Mouse (Mus musculus) T-cell, adult 66 days (primary cell): Measurements from ENCODE around the gene Olfr1138. TPM values are rescaled to one million over a fixed set of nuclear protein-coding genes. Genes with fewer than 3 reads are reported as not detected.

ENCODE experiments used
- total RNA-seq, 2 experiments: library from RNA; stranded (reverse); gene quantifications; 3 replicates in 1 of 2; 4 replicates in 1 of 2; pipeline ENCODE4 v1.2.4; 2023

Gene Olfr1138
- total RNA-seq = not detected

DNA sequence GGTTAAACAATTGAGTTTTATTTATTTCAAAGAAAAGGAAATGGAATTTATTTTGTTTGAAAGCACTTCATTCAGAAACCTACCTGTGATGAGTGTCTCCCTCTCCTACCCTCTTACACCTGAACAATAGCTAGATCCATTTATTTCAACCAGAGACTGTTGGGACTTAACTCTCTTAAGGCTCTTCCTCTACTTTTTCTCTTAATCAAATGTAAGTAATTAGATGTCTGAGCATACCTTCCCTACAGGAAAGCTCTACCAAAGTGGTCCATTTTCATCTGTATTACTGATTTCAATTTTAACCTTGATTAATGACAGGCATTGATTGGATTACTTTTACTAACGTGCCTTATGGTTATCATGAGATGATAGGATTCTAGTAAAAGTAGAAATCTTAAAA, at the start of gene Olfr1138:
Gene Olfr1138, minus strand, starts transcription at position 101 of the 400 bp plus-strand sequence.

DNA sequence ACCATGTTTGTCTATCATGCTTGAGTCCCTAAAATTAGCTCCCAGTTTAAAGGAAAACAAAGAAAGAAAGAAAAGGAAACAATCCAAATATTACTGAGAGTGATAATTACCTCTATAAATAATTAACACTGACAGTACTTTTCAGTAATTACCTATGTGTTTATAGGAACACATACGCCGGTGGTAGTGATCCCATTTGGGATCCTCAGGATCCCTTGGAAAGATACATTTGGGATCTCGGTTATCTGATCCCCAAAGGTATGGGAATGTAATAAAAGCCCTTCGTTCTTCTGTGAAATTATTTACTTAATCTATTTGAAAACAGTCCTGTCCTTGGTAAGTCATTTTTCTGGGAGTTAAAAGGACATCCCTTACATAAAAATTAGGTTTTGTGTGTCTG, 39.4 kb upstream of the Olfr1138 start, which contains the start of gene Olfr152:
Gene Olfr152, plus strand, starts transcription at position 301 of the 400 bp plus-strand sequence.

GRCm38 (mm10) chr2:87753891-87754290, 14.1 kb upstream of the Olfr1138 start, which contains the start of gene Olfr1141:
Gene Olfr1141 (minus strand): TSS chr2:87753991.

GRCm38 (mm10) chr2:87743452-87743851, 3.7 kb upstream of the Olfr1138 start, which contains the start of gene Olfr1140:
Gene Olfr1140 (plus strand): TSS chr2:87743752.

DNA sequence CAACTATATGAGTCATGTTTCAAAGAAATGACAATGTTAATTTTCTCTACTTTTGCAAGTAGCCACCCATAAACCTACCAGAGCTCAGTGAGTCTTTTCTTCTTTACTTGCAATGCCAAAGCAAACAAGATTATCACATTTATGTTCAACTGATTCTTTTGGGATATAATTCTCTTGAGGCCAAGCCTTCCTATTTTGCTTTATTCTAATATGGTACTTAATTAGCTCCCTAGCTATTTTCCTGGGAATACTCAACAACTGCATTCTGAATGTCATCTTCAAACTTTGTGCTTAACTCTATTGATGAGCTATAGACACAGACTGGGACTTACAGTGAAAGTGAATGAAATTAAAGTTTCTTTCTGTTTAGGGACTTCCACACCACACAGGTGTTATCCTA, 26.7 kb downstream of the Olfr1138 start, which contains the start of gene Olfr1137:
Gene Olfr1137, minus strand, starts transcription at position 101 of the 400 bp plus-strand sequence.

GRCm38 (mm10) chr2:87693847-87694246, 45.9 kb downstream of the Olfr1138 start, which contains the start of gene Olfr1136:
Gene Olfr1136 (minus strand): TSS chr2:87693947.

Other genes starting within 250 kb of the Olfr1138 start
- gene Pramel7, start 242.9 kb downstream of the Olfr1138 start, total RNA-seq = not detected
- not detected for gene Pramel6, start 233.4 kb downstream of the Olfr1138 start, total RNA-seq
- not detected for gene Olfr153, start 208.2 kb downstream of the Olfr1138 start, total RNA-seq
- gene Olfr1128, start 194.4 kb downstream of the Olfr1138 start, total RNA-seq = not detected
- gene Olfr1129, start 166.1 kb downstream of the Olfr1138 start, total RNA-seq = not detected
- not detected for gene Olfr1130, start 133.8 kb downstream of the Olfr1138 start, total RNA-seq
- gene Olfr1131, start 112.9 kb downstream of the Olfr1138 start, total RNA-seq = not detected
- not detected for gene Olfr1132, start 102.4 kb downstream of the Olfr1138 start, total RNA-seq
- not detected for gene Olfr1133, start 92.6 kb downstream of the Olfr1138 start, total RNA-seq
- gene Olfr1134, start 81.5 kb downstream of the Olfr1138 start, total RNA-seq = not detected
- not detected for gene Olfr1135, start 66.3 kb downstream of the Olfr1138 start, total RNA-seq
- not detected for gene Olfr1136, start 46.0 kb downstream of the Olfr1138 start, total RNA-seq
- not detected for gene Olfr1137, start 26.8 kb downstream of the Olfr1138 start, total RNA-seq
- gene Olfr1140, start 3.8 kb upstream of the Olfr1138 start, total RNA-seq = not detected
- gene Olfr1141, start 14.0 kb upstream of the Olfr1138 start, total RNA-seq = not detected
- gene Olfr152, start 39.5 kb upstream of the Olfr1138 start, total RNA-seq = not detected
- gene Olfr1143, start 60.6 kb upstream of the Olfr1138 start, total RNA-seq = not detected
- not detected for gene Olfr1145, start 69.8 kb upstream of the Olfr1138 start, total RNA-seq
- not detected for gene Olfr1148, start 90.6 kb upstream of the Olfr1138 start, total RNA-seq
- not detected for gene Olfr1150-ps1, start 104.0 kb upstream of the Olfr1138 start, total RNA-seq
- not detected for gene Olfr1151, start 115.9 kb upstream of the Olfr1138 start, total RNA-seq
- gene Olfr1152, start 126.5 kb upstream of the Olfr1138 start, total RNA-seq = not detected
- not detected for gene Olfr1153, start 155.0 kb upstream of the Olfr1138 start, total RNA-seq
- gene Olfr1154, start 165.2 kb upstream of the Olfr1138 start, total RNA-seq = not detected
- not detected for gene Olfr1155, start 205.2 kb upstream of the Olfr1138 start, total RNA-seq
- gene Olfr1156, start 213.1 kb upstream of the Olfr1138 start, total RNA-seq = not detected
- not detected for gene Olfr1157, start 228.3 kb upstream of the Olfr1138 start, total RNA-seq
- not detected for gene Olfr74, start 234.7 kb upstream of the Olfr1138 start, total RNA-seq